Mouse (Mus musculus): ENCODE results near the gene Catsperd.
A peak's percentile ranks its signal among the peaks of the same experiment; 100 is the strongest.
"Not testable (repeated sequence)": the region's sequence is repeated elsewhere in the genome, so short reads cannot be mapped to it uniquely, and the experiment has no call there.

Gene Catsperd

GRCm38 (mm10) chr17:56612565-56612939, 15.4 kb upstream of the Catsperd start:
- DNase-seq (ENCODE audit: low spot score in 2 of 2) = not testable (repeated sequence)

GRCm38 (mm10) chr17:56613236-56613844, 14.6 kb upstream of the Catsperd start, which contains the start of gene Rpl36:
TSS of gene Rpl36 (plus strand) at chr17:56613416.
- DNase-seq (ENCODE audit: low spot score in 2 of 2) = peak; percentile 97 to 99

GRCm38 (mm10) chr17:56613893-56614292, 14.1 kb upstream of the Catsperd start:
- DNase-seq (ENCODE audit: low spot score in 2 of 2) = not testable (repeated sequence)

GRCm38 (mm10) chr17:56614391-56615135, 13.4 kb upstream of the Catsperd start:
- DNase-seq (ENCODE audit: low spot score in 2 of 2) = no peak

GRCm38 (mm10) chr17:56615136-56615784, 12.7 kb upstream of the Catsperd start:
- DNase-seq (ENCODE audit: low spot score in 2 of 2) = no peak

GRCm38 (mm10) chr17:56615792-56616191, 12.2 kb upstream of the Catsperd start:
- no peak for DNase-seq (ENCODE audit: low spot score in 2 of 2)

GRCm38 (mm10) chr17:56616725-56617124, 11.2 kb upstream of the Catsperd start:
- no peak for DNase-seq (ENCODE audit: low spot score in 2 of 2)

- DNase-seq (ENCODE audit: low spot score in 2 of 2) = no peak
Observed at GRCm38 (mm10) chr17:56617628-56618027, 10.3 kb upstream of the Catsperd start.

GRCm38 (mm10) chr17:56625495-56625894, 2.4 kb upstream of the Catsperd start:
- no peak for DNase-seq (ENCODE audit: low spot score in 2 of 2)

- DNase-seq (ENCODE audit: low spot score in 2 of 2) = peak in 1 of 2 experiments; percentile 20
Observed at GRCm38 (mm10) chr17:56626260-56626659, 1.7 kb upstream of the Catsperd start.

GRCm38 (mm10) chr17:56626754-56627470, 1.0 kb upstream of the Catsperd start, which contains the start of gene Lonp1:
TSS of gene Lonp1 (minus strand) at chr17:56626887.
- DNase-seq (ENCODE audit: low spot score in 2 of 2) = peak; percentile 89 to 95

- DNase-seq (ENCODE audit: low spot score in 2 of 2) = not testable (repeated sequence)
Observed at GRCm38 (mm10) chr17:56629800-56630781, 2.1 kb downstream of the Catsperd start.

GRCm38 (mm10) chr17:56631807-56632206, 3.9 kb downstream of the Catsperd start:
- DNase-seq (ENCODE audit: low spot score in 2 of 2) = no peak

- no peak for DNase-seq (ENCODE audit: low spot score in 2 of 2)
Observed at GRCm38 (mm10) chr17:56634023-56634422, 6.1 kb downstream of the Catsperd start.

- no peak for DNase-seq (ENCODE audit: low spot score in 2 of 2)
Observed at GRCm38 (mm10) chr17:56643237-56643636, 15.3 kb downstream of the Catsperd start.

- DNase-seq (ENCODE audit: low spot score in 2 of 2) = no peak
Observed at GRCm38 (mm10) chr17:56647546-56647945, 19.6 kb downstream of the Catsperd start.

GRCm38 (mm10) chr17:56651801-56652200, 23.9 kb downstream of the Catsperd start:
- no peak for DNase-seq (ENCODE audit: low spot score in 2 of 2)

GRCm38 (mm10) chr17:56654771-56655170, 26.8 kb downstream of the Catsperd start:
- no peak for DNase-seq (ENCODE audit: low spot score in 2 of 2)

GRCm38 (mm10) chr17:56655311-56655710, 27.4 kb downstream of the Catsperd start:
- DNase-seq (ENCODE audit: low spot score in 2 of 2) = no peak

GRCm38 (mm10) chr17:56656171-56656570, 28.2 kb downstream of the Catsperd start:
- no peak for DNase-seq (ENCODE audit: low spot score in 2 of 2)

GRCm38 (mm10) chr17:56663659-56664058, 35.7 kb downstream of the Catsperd start:
- no peak for DNase-seq (ENCODE audit: low spot score in 2 of 2)
